Mouse (Mus musculus): ENCODE data around the gene Srrm2.

Srrm2 gene

DNA sequence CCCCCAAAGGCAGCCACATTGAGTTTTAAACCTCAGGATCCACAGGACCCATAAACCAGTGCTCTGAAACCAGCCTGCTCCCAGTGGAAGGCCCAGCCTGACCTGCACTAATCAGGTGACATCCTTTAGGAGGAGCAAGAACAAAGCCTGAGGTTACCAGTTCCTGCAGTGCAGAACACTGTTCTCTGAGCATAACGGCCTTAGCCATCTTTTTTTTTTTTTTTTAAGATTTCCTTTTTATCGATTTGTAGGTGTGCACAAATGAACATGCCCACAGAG lies 686 bp downstream of the Srrm2 start:
- in situ Hi-C loops (cut with MboI; ENCODE audit: low pct_unique_long_range_greater_than_20kb in 1 of 2, low sequenced_read_pairs in 2 of 2, unreplicated experiment in 1 of 2) = no loop called here

DNA sequence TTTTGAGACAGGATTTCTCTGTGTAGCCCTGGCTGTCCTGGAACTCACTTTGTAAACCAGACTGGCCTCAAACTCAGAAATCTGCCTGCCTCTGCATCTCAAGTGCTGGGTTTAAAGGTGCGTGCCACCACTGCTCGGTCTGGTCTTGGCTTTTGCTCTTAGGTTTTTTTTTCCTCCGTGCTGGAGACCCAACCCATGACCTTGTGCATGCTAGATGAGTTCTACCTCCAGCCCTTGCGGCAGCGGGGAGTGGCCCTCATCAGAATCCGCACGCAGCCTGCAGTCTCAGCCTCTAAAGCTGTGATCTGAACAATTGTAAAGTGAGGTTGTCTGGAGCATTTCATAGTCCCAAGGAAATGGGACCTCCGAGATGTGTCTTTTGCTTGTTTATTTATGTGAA lies 5.0 kb downstream of the Srrm2 start:
- in situ Hi-C loops (cut with MboI; ENCODE audit: low pct_unique_long_range_greater_than_20kb in 1 of 2, low sequenced_read_pairs in 2 of 2, unreplicated experiment in 1 of 2) = no loop called here

DNA sequence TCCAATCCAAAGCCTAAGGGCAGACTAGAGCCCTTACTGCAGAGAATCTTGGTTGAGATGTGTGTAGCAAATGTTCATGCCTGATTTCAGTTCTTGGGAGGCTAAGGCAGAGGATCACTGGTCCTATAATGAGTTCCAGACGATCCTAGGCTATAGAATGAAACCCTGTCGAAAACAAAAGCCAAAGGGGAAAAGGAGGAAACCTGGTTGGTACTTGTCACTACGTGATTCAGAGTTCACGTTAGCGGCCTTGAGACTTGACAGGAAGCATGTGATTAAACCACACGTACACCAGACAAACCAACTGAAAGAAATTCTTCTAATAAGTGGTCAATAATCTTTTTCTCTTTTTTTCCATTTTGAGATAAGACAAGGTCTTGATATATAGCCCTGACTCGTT lies 7.0 kb downstream of the Srrm2 start:
- in situ Hi-C loops (cut with MboI; ENCODE audit: low pct_unique_long_range_greater_than_20kb in 1 of 2, low sequenced_read_pairs in 2 of 2, unreplicated experiment in 1 of 2) = no loop called here

DNA sequence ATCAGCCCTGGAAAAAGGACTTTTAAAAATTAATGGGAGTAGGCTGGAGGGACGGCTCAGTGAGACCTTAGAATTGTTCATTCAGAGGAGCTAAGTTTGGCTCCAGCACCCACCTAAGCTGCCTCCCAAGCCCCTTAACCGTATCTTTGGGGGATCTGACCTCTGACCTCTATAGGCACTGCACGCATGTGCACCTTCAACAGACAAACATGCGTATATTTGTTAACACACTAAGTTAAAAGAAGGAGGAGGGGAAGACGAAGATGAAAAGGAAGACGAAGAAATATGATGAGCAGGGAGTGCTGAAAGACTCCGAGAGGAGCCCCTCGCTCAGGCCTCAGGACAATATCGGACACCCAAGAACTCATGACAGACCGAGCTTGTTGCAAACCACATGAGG lies 11.3 kb downstream of the Srrm2 start:
- in situ Hi-C loops (cut with MboI; ENCODE audit: low pct_unique_long_range_greater_than_20kb in 1 of 2, low sequenced_read_pairs in 2 of 2, unreplicated experiment in 1 of 2) = no loop called here

DNA sequence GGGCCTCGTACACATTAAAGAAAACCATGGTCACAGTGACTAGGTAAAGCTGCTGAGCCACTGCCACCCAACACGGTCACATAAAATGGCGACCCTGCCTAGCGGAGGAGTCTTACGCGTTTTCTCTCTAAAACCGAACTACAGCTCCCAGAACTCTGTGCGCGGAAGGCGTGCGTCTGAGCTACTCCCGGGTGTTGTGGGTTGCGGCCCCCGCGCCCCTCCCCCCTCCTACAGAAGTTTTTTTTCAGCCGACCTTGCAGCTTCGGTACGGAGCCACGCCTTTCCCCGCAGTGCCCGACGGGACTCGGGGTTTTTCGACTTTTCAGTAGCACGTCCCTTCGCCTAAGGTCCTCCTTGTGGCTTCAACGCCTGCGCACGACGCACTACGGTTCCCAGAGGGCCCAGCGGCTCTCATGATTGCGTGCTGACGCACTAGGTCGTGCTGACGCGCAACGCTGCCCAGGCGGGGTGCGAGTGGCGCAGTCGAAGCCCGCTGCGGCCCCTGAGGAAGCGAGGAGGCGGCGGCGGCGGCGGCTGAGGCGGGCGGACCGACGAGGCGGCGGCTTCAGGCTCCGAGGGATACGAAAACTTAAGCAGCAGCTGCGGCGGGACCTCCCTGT lies 12.5 kb downstream of the Srrm2 start:
- in situ Hi-C loops (cut with MboI; ENCODE audit: low pct_unique_long_range_greater_than_20kb in 1 of 2, low sequenced_read_pairs in 2 of 2, unreplicated experiment in 1 of 2) = no loop called here

DNA sequence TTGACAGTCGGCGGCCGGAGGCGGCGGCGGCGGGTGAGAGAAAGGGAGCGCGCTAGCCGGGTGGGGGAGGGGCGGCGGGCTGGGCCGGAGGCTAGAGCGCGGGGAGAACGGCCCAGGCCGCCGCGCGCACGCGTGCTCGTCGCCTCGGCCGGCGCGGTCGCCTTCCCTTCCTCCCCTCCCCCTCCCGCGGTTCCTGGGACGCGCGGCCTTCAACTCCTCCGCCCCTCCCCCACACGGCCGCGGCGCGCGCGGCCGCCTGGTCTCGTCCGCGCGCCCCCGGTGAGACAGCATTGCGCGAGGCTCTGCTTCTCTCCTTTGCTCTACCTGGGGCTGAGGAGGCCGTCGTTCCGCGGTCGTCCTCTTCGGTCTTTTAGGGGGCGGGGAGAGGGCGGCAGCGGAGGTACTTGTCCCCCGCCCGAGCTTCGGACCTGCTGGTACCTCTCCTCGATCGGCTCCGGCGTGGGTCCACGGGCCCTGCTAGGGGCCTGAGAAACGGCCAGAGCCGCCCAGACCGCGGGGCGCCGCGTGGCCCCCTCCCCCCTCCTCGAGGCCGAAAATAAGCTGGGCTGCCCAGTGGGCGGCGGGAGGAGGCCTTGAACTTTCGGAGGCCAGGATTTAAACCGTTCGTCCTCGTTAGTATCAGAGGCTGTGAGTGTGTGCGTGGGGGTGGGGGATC lies 13.2 kb downstream of the Srrm2 start:
- in situ Hi-C loops (cut with MboI; ENCODE audit: low pct_unique_long_range_greater_than_20kb in 1 of 2, low sequenced_read_pairs in 2 of 2, unreplicated experiment in 1 of 2) = no loop called here

DNA sequence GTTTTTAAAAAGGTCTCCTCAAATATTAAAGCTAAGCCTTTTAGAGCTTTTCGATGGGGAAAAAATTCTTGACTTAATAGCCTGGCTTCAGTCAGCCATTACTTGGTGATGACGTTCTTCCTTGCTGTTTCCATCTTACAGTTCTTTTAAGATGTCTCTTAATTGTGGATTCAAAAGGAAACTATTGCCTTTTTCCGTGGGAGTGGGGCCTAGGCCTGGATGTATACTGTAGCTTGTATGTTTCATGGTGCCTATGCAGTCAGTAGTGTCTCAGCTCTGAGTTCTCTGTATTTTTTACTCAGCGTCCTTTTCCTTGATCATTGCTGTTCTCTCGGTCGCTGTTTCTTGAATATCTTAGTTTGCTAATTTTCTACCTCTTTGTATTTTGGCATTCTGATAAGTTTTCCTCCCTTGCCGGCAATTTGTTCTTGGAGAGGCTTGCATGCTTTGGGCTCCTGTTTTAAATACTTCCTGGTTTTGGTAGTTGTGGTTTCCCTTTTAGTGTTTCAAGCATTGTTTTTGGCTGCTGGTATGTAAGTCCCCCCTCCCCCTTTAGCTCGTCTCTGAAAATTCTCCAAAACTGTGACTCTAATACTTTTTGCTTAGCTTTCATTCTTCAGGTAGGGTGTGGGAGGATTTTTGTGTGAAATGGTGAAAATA lies 14.2 kb downstream of the Srrm2 start:
- in situ Hi-C loops (cut with MboI; ENCODE audit: low pct_unique_long_range_greater_than_20kb in 1 of 2, low sequenced_read_pairs in 2 of 2, unreplicated experiment in 1 of 2) = no loop called here

DNA sequence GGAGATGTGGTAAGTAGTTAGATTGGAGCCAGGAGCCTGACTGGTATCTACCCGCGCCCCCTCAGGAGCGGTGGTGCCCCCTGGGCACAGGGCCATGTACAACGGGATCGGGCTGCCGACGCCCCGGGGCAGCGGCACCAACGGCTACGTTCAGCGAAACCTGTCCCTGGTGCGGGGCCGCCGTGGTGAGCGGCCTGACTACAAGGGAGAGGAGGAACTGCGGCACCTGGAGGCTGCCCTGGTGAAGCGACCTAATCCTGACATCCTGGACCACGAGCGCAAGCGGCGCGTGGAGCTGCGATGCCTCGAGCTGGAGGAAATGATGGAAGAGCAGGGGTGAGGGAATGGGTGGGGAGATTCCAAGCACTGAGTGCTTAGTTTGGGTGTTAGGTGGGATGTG lies 16.5 kb downstream of the Srrm2 start:
- in situ Hi-C loops (cut with MboI; ENCODE audit: low pct_unique_long_range_greater_than_20kb in 1 of 2, low sequenced_read_pairs in 2 of 2, unreplicated experiment in 1 of 2) = no loop called here

DNA sequence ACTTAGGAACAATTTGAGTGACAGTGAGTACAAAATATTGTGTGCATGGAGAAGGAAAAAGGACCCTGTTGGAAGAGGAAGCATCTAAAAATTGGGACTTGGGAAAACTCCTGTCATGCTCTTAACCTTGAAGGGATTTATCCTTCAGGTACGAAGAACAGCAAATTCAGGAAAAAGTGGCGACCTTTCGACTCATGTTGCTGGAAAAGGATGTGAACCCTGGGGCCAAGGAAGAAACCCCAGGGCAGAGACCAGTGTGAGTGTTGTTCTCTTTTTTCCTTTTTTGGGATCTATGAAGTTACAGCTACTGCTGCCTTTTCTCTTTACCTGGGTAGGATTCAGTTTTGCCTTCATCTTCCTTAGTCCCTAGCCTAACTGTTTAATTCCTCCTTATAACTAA lies 17.6 kb downstream of the Srrm2 start:
- in situ Hi-C loops (cut with MboI; ENCODE audit: low pct_unique_long_range_greater_than_20kb in 1 of 2, low sequenced_read_pairs in 2 of 2, unreplicated experiment in 1 of 2) = no loop called here

DNA sequence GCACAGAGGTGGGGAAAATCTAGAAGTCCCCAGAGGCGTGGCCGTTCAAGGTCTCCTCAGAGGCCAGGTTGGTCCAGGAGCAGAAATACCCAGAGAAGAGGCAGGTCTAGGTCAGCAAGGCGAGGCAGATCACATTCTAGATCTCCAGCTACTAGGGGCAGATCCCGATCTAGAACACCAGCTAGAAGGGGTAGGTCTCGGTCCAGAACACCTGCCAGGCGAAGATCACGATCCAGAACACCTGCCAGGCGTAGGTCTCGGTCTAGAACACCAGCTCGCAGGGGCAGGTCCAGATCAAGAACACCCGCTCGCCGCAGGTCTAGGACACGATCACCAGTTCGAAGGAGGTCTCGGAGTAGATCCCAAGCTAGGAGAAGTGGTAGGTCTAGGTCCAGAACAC lies 25.3 kb downstream of the Srrm2 start:
- in situ Hi-C loops (cut with MboI; ENCODE audit: low pct_unique_long_range_greater_than_20kb in 1 of 2, low sequenced_read_pairs in 2 of 2, unreplicated experiment in 1 of 2) = no loop called here

DNA sequence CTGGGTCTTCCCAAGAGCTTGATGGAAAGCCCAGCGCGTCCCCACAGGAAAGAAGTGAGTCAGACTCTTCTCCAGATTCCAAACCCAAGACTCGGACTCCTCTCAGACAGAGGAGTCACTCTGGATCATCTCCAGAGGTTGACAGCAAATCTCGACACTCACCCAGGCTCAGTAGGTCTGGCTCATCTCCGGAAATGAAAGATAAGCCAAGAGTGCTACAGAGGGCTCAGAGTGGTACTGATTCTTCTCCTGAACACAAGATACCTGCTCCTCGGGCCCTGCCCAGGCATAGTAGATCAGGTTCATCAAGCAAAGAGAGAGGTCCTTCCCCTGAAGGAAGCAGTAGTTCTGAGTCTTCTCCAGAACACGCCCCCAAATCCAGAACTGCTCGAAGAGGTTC lies 28.2 kb downstream of the Srrm2 start:
- in situ Hi-C loops (cut with MboI; ENCODE audit: low pct_unique_long_range_greater_than_20kb in 1 of 2, low sequenced_read_pairs in 2 of 2, unreplicated experiment in 1 of 2) = no loop called here

DNA sequence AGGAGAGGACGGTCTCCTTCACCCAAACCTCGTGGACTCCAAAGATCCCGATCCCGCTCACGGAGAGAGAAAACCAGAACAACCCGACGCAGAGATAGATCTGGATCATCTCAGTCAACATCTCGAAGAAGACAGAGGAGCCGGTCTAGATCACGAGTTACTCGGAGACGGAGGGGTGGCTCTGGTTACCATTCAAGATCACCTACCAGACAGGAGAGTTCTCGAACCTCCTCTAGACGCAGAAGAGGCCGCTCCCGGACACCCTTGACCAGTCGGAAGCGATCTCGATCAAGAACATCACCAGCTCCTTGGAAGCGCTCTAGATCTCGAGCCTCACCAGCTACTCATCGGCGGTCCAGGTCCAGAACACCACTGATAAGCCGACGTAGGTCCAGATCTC lies 28.9 kb downstream of the Srrm2 start:
- in situ Hi-C loops (cut with MboI; ENCODE audit: low pct_unique_long_range_greater_than_20kb in 1 of 2, low sequenced_read_pairs in 2 of 2, unreplicated experiment in 1 of 2) = no loop called here

DNA sequence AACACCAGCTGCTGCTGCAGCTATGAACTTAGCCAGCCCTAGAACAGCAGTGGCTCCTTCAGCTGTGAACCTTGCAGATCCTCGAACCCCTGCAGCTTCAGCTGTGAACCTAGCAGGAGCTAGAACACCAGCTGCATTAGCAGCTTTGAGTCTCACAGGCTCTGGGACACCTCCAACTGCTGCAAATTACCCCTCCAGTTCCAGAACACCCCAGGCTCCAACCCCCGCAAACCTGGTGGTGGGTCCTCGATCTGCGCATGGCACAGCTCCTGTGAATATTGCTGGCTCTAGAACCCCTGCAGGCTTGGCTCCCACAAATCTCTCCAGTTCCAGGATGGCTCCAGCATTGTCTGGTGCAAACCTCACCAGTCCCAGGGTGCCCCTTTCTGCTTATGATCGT lies 30.4 kb downstream of the Srrm2 start:
- in situ Hi-C loops (cut with MboI; ENCODE audit: low pct_unique_long_range_greater_than_20kb in 1 of 2, low sequenced_read_pairs in 2 of 2, unreplicated experiment in 1 of 2) = no loop called here

DNA sequence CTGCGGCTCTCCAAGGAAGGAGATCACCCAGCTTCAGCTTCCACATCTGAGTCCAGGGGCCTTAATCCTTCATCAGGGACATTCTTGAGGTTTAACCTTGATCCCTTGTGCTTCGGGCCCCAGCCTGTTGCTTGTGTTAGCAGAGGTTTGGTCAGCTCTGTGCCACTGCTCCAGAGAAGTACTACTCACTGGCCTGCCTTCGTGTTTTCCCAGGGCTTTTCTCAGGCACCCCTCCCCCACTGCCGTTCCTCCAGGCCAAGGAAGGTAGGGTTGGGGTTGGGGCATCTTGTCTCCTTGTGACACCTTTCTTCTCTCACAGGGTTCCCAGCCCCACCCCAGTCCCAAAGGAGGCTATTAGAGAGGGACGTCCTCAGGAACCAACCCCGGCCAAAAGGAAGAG lies 31.8 kb downstream of the Srrm2 start:
- in situ Hi-C loops (cut with MboI; ENCODE audit: low pct_unique_long_range_greater_than_20kb in 1 of 2, low sequenced_read_pairs in 2 of 2, unreplicated experiment in 1 of 2) = no loop called here

DNA sequence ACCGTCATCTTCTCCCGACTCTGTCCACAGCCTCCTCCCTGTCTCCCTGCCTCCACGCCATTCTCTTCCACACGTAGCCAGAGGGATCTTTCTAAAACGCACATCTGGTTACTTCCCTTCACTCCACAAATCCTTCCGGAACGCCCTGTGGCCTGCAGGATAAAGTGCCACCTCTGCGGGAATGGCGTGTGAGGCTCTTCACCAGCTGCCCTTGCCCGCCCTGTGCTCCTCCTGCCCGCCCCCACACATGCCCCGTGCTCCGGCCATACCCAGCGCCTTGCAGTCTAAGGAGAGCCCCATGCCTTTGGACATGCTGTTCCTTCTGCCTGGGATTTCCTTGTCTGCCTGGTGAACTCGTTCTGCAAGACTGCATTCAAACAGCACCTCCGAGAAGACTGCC lies 32.7 kb downstream of the Srrm2 start:
- in situ Hi-C loops (cut with MboI; ENCODE audit: low pct_unique_long_range_greater_than_20kb in 1 of 2, low sequenced_read_pairs in 2 of 2, unreplicated experiment in 1 of 2) = no loop called here

DNA sequence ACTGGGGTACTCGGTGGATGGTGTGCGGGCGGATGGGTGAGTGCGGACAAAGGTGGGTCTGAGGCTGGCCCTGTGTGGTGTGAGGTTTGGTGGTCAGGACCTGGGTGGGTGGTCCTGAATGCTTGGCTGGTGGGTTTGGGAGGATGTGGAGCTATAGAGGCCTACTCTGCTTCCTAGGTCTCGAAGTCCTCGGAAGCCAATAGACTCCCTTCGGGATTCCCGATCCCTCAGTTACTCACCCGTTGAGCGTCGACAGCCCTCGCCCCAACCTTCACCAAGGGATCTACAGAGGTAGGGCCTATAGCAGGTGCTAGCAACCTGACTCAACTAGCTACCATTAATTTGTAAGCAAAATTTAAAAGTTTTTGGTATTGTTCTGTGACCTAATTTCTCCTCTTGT lies 33.3 kb downstream of the Srrm2 start:
- in situ Hi-C loops (cut with MboI; ENCODE audit: low pct_unique_long_range_greater_than_20kb in 1 of 2, low sequenced_read_pairs in 2 of 2, unreplicated experiment in 1 of 2) = no loop called here

DNA sequence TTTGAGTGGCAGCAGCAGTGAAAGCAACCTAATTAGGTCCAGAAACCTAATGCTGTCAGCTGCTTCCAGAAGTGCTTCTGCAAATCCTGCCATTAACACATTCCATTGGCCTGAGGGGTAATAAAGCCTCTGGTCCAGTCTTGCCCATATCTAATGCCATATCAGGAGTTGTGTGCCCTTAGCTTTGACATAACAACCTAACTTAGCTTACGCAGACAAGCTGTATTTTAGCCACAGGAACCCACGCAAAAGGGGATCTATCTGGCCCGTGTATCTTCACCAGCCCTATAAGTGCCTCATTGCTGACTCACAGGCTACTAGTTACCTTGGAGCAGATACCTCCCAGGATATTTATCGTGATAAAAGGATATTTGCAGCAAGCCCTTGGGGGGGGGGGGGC lies 35.3 kb downstream of the Srrm2 start:
- in situ Hi-C loops (cut with MboI; ENCODE audit: low pct_unique_long_range_greater_than_20kb in 1 of 2, low sequenced_read_pairs in 2 of 2, unreplicated experiment in 1 of 2) = no loop called here

DNA sequence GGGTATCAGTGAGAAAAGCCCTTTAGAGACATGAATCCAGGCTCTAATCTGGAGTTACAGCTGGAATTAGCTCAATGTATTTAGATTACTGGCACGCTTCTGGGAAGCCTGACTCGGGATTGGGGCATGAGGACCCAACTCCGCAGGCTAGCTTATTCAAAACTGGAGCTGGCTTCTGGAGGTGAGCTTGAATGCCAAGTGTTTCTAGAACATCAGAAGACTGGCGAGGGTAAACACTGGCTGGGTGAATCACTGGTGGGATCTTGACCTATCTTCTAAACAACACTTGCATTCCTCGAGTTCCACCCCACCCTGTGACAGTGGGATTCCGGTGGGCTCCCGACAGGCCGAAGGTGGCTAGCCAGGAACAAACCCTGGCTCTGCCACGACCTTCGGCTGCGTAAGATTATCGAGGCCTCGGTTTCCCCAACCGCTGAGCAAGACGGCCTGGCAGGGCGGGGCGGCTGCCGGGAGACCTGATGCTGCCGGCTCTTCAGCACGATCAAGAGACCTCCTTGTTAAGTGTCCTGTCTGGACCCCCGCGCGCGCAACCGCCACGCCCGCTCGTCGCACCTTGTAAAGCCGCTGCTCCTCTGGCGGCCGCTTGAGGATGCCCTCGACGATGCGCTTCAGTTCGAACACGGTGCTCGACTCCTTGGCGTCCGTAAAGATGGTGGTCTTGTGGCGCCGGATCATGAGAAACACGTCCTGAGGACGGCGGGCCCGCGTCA lies 38.1 kb downstream of the Srrm2 start:
- in situ Hi-C loops (cut with MboI; ENCODE audit: low pct_unique_long_range_greater_than_20kb in 1 of 2, low sequenced_read_pairs in 2 of 2, unreplicated experiment in 1 of 2) = no loop called here

DNA sequence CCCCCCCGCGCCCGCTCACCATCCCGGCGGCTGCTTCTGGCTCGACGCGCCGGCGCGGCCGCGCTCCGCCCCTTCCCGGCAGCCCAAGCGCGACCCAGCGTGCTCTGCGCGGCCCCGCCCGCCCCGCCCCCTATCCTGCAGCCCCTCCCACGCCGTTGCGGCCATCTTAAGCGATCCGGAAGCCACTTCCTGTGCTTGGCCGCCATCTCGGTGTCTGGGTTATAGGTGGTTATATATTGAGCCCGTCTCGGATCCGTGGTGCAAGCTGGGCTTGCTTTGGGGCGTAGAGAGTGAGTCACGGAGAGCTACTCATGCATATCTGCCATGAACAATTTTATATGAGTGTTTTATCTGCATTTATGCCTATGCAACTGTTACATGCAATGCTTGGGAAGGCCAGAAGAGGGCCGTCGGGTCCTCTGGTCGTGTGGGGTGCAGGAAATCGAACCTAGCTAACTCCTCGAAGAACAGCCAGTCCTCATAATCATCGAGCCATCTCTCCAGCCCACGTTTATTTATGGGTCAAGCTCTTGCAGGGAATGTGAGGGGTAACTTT lies 38.8 kb downstream of the Srrm2 start, which contains the start of gene Elob:
Gene Elob (minus strand): TSS at position 73 of the 556 bp plus-strand sequence.
- in situ Hi-C loops (cut with MboI; ENCODE audit: low pct_unique_long_range_greater_than_20kb in 1 of 2, low sequenced_read_pairs in 2 of 2, unreplicated experiment in 1 of 2) = no loop called here

Measured in mouse embryonic stem cell (cell line).